Mouse (Mus musculus): Measurements from ENCODE around the gene Ctse. TPM values are rescaled to one million over a fixed set of nuclear protein-coding genes. Genes with fewer than 3 reads are reported as not detected.

Ctse gene
- total RNA-seq, 2 experiments from 2014 or later, result 2,045 to 3,940 TPM

GRCm38 (mm10) chr1:131691356-131691755, 53.2 kb downstream of the Ctse start:
- ATAC-seq (replicated peaks; ENCODE audit: low FRiP score, poor library complexity, severe bottlenecking), result no peak

GRCm38 (mm10) chr1:131695308-131695707, 57.2 kb downstream of the Ctse start:
- ATAC-seq (replicated peaks; ENCODE audit: low FRiP score, poor library complexity, severe bottlenecking), result no peak

GRCm38 (mm10) chr1:131696325-131696724, 58.2 kb downstream of the Ctse start:
- ATAC-seq (replicated peaks; ENCODE audit: low FRiP score, poor library complexity, severe bottlenecking), result no peak

- ATAC-seq (replicated peaks; ENCODE audit: low FRiP score, poor library complexity, severe bottlenecking), result no peak
These were observed 60.7 kb downstream of the Ctse start for GRCm38 (mm10) chr1:131698770-131699169.

GRCm38 (mm10) chr1:131699642-131700041, 61.5 kb downstream of the Ctse start:
- ATAC-seq (replicated peaks; ENCODE audit: low FRiP score, poor library complexity, severe bottlenecking), result no peak

- ATAC-seq (replicated peaks; ENCODE audit: low FRiP score, poor library complexity, severe bottlenecking), result no peak
These were observed 62.3 kb downstream of the Ctse start for GRCm38 (mm10) chr1:131700447-131700846.

GRCm38 (mm10) chr1:131701391-131701790, 63.3 kb downstream of the Ctse start:
- no peak for ATAC-seq (replicated peaks; ENCODE audit: low FRiP score, poor library complexity, severe bottlenecking)

- ATAC-seq (replicated peaks; ENCODE audit: low FRiP score, poor library complexity, severe bottlenecking), result no peak
These were observed 64.1 kb downstream of the Ctse start for GRCm38 (mm10) chr1:131702094-131702766.

GRCm38 (mm10) chr1:131703482-131703881, 65.4 kb downstream of the Ctse start:
- no peak for ATAC-seq (replicated peaks; ENCODE audit: low FRiP score, poor library complexity, severe bottlenecking)

GRCm38 (mm10) chr1:131708338-131708737, 70.2 kb downstream of the Ctse start:
- ATAC-seq (replicated peaks; ENCODE audit: low FRiP score, poor library complexity, severe bottlenecking), result peak; percentile 70

GRCm38 (mm10) chr1:131711518-131711917, 73.4 kb downstream of the Ctse start:
- ATAC-seq (replicated peaks; ENCODE audit: low FRiP score, poor library complexity, severe bottlenecking), result no peak

- peak; percentile 59; the same call in 1 of the 2 replicates for ATAC-seq (replicated peaks; ENCODE audit: low FRiP score, poor library complexity, severe bottlenecking)
These were observed 74.3 kb downstream of the Ctse start for GRCm38 (mm10) chr1:131712386-131712785.

- no peak for ATAC-seq (replicated peaks; ENCODE audit: low FRiP score, poor library complexity, severe bottlenecking)
These were observed 76.6 kb downstream of the Ctse start for GRCm38 (mm10) chr1:131714388-131715337.

GRCm38 (mm10) chr1:131718952-131719694, 81.0 kb downstream of the Ctse start:
- no peak for ATAC-seq (replicated peaks; ENCODE audit: low FRiP score, poor library complexity, severe bottlenecking)

GRCm38 (mm10) chr1:131721989-131722388, 83.9 kb downstream of the Ctse start:
- ATAC-seq (replicated peaks; ENCODE audit: low FRiP score, poor library complexity, severe bottlenecking), result no peak

GRCm38 (mm10) chr1:131723549-131723948, 85.4 kb downstream of the Ctse start:
- ATAC-seq (replicated peaks; ENCODE audit: low FRiP score, poor library complexity, severe bottlenecking), result no peak
